Mouse (Mus musculus) liver, postnatal 0 days (tissue): ENCODE measurements around the gene Myt1l. TPM values are rescaled to one million over a fixed set of nuclear protein-coding genes. Genes with fewer than 3 reads are reported as not detected.

Source experiments
- ATAC-seq: fragments of 200-750 bp; cut with Nextera tagmentation; 2 replicates; pipeline ENCODE4 v1.8.0; 2017; ENCODE audit warnings: mild to moderate bottlenecking, moderate library complexity
- DNase-seq: peaks from one replicate; pipeline ENCODE4 v3.0.0-alpha.2; 2016
- H3K27ac ChIP-seq: fragments of 300-500 bp; sonication (generic); 2 replicates; pipeline ENCODE4 v1.5.1; 2014; ENCODE audit warnings: antibody characterized with exemption, moderate library complexity, mild to moderate bottlenecking, low read depth
- H3K27me3 ChIP-seq: fragments of 300-500 bp; sonication (generic); 2 replicates; pipeline ENCODE4 v1.6.1; 2014; ENCODE audit warnings: low read length, control low read depth, mixed read lengths; ENCODE audit not compliant: insufficient read depth
- H3K36me3 ChIP-seq: fragments of 300-500 bp; sonication (generic); replicated peaks from 2 replicates; pipeline ENCODE4 v1.6.1; 2014; ENCODE audit warnings: mild to moderate bottlenecking, control low read depth, low read length, moderate library complexity, mixed read lengths; ENCODE audit not compliant: insufficient read depth
- H3K4me1 ChIP-seq: fragments of 300-500 bp; sonication (generic); 2 replicates; pipeline ENCODE4 v1.6.1; 2014; ENCODE audit warnings: antibody characterized with exemption, mild to moderate bottlenecking, control low read depth; ENCODE audit not compliant: insufficient read depth
- H3K4me2 ChIP-seq: fragments of 300-500 bp; sonication (generic); 2 replicates; pipeline ENCODE4 v1.6.1; 2014; ENCODE audit warnings: low read depth, mild to moderate bottlenecking, low read length, moderate library complexity, mixed read lengths
- H3K4me3 ChIP-seq: fragments of 300-500 bp; sonication (generic); 2 replicates; pipeline ENCODE4 v1.5.1; 2014; ENCODE audit warnings: low read depth, low read length
- H3K9ac ChIP-seq: fragments of 300-500 bp; sonication (generic); replicated peaks from 2 replicates; pipeline ENCODE4 v1.6.1; 2014; ENCODE audit warnings: mild to moderate bottlenecking, moderate library complexity
- H3K9me3 ChIP-seq: fragments of 300-500 bp; sonication (generic); 2 replicates; pipeline ENCODE4 v1.6.1; 2016; ENCODE audit warnings: mild to moderate bottlenecking, control low read depth, low read length, mixed read lengths
- CTCF ChIP-seq: sonication (generic); IDR thresholded peaks from 2 replicates; pipeline ENCODE4 v1.5.1; 2016; ENCODE audit warnings: antibody characterized with exemption, low read depth
- EP300 ChIP-seq: IDR thresholded peaks from 2 replicates; pipeline ENCODE4 v1.6.1; 2016; ENCODE audit warnings: antibody characterized with exemption, low read depth, mild to moderate bottlenecking
- WGBS: fragments of 180-500 bp; shearing (Covaris S2); extraction: QIAGEN DNeasy Blood & Tissue Kit; methylation state at CpG from one replicate; pipeline ENCODE4 v1.1.7; 2014; ENCODE audit not compliant: insufficient replicate concordance; 5-methylcytosine and 5-hydroxymethylcytosine counted together
- polyA plus RNA-seq: library from polyadenylated mRNA; unstranded; fragments of >200 nt; fragmentation: Nextera tagmentation; extraction: Ambion mirVana; gene quantifications from 2 replicates; pipeline ENCODE4 v1.2.1, GENCODE M21; 2015

Myt1l gene
- polyA plus RNA-seq, 1 experiment from 2014 or later = not detected

DNA sequence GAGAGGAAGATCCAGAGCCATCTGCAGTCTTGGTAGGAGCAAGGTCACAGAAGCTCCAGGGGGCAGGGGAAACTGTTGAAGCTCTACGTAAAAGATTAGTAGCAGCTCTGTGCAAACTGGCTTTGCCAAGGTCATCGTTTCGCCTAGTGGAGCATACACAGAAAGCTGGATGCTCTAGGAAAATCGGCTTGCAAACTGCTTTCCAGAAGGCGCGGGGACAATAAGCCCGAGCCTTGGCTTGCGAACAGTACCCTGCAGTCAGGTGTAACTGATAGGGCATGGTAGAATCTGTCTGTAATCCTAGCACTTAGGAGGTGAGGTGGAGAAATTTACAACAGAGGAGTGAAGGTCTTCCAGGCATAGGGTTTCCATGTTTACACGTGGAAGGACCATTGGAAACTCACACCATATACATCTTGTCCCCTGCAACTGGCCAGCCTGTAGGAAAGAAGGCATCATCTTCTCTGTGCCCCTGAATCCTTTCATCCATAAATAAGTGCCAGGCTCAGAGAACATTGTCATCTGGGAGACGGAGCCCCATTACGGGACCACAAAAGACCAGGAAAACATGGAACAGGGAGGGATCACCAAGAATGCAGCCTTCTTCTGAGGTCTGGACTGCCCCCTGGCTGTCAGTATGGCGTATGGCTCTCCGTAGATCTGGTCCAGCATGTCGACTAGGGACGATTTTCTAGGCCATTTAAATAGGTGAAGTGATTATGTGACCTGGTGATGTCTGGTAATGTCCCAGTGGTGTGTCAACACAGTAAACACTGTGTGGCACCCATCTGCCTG lies 100.0 kb downstream of the Myt1l start:
- 62% methylated on average over 15 of the region's 15 CpGs for WGBS
- no peak overlapping the region for H3K9ac ChIP-seq
- DNase-seq = no peak
- H3K4me1 ChIP-seq = no peaks in the 10 kb centered on the region
- no peak for ATAC-seq
- TF ChIP-seq CTCF (peak; percentile 52), EP300 (no peak)
- no peaks in the 10 kb centered on the region for H3K27me3 ChIP-seq
- H3K9me3 ChIP-seq = no peaks in the 10 kb centered on the region
- H3K36me3 ChIP-seq = no peaks in the 10 kb centered on the region
- no peak overlapping the region for H3K4me2 ChIP-seq
- H3K4me3 ChIP-seq = no peak overlapping the region
- H3K27ac ChIP-seq = no peak overlapping the region

DNA sequence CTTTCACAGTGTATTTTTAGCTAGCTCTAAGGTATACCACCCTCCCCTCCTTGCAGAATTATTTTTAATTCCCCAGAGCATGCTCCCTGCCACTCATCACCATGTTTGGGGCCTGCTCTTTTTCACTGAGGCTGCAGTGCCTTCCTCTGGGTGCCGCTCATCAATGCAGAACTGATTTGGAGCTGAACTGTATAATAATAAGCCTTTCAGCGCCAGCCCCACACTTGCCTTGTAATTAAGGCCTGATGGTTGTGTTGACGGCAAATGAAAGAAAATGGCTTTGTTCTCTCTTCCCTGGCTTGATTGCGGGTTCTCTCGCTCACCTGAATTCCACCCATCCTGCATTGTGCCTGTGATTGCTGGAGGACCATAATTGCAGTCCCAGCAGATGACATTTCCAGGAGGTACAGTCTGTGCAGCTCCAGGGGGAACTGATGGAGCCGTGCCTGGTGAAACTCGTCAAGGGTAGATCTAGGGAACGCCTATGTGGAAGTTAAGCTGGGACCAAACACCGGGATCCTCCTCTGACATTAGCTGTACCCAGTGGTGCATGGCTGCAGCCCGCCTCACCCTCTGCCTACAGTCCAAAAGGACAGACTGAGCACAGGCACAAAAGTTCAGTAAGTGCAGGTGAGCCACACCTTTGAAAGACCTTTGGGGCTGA lies 101.8 kb downstream of the Myt1l start:
- H3K9ac ChIP-seq = no peak overlapping the region
- no peak overlapping the region for H3K4me3 ChIP-seq
- TF ChIP-seq CTCF = no peak
- no peak for TF ChIP-seq EP300
- H3K27me3 ChIP-seq = no peaks in the 10 kb centered on the region
- H3K4me2 ChIP-seq = no peak overlapping the region
- H3K36me3 ChIP-seq = no peaks in the 10 kb centered on the region
- no peak for ATAC-seq
- H3K4me1 ChIP-seq = no peaks in the 10 kb centered on the region
- 74% methylated on average over 10 of the region's 10 CpGs for WGBS
- H3K27ac ChIP-seq = no peak overlapping the region
- H3K9me3 ChIP-seq = no peaks in the 10 kb centered on the region
- no peak for DNase-seq

DNA sequence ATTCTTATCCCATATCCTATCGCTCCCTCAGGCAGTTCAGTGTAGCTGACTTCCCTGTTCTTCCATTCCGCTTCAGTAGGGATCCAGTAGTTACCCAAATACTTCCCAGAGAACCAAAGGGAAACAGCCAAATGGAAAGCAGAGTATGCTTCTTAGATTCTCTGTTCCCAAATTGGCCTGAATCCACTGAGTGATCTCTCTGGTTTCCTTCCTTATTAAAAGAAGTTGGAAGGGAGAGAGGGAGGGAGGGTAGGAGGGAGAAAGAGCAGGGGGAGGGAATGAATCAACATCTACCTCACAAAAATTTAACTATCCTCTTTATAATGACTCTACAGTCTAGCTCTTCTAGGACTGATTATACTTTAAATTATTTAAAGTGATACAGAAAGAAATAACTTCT lies 106.3 kb downstream of the Myt1l start:
- Histone ChIP-seq H3K27ac (no peak overlapping the region), H3K9me3 (no peaks in the 10 kb centered on the region), H3K27me3 (no peaks in the 10 kb centered on the region), H3K4me3 (no peak overlapping the region), H3K36me3 (no peaks in the 10 kb centered on the region), H3K9ac (no peak overlapping the region), H3K4me2 (no peak overlapping the region), H3K4me1 (no peaks in the 10 kb centered on the region)
- TF ChIP-seq CTCF = no peak
- no peak for TF ChIP-seq EP300
- WGBS = 77% methylated on average over 2 of the region's 2 CpGs
- DNase-seq (no peak), ATAC-seq (no peak)

DNA sequence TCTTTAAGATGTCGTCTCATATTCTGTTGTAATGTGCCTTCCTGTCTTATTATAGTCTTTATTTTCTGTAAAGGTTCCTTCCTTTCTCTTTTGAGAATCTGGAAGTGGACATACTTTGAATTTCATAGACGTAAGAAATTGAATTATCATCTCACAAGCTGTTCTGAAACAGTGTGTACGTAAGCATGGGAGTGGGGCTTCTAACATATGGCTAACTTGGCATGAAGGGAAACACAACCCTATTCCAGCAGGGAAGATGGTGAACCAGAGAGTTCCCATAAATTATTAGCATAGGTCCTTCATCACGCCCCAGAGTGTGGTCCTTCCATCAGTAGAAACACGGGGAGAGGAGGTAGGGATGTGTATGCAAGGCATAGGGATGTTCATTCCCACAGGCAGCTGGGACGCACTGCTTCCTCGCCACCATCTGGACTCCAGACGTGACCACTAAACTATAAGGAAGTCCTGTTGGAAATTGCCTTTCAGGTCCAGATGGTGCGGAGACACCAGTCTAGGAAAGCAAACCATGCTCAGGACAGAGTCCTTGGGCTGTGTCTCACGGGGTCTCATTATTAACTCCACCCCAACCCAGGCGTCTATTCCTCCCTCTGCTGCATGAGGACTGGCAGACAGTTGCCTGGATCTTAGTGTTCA lies 111.5 kb downstream of the Myt1l start:
- DNase-seq = no peak
- no peaks in the 10 kb centered on the region for H3K36me3 ChIP-seq
- H3K27ac ChIP-seq = no peak overlapping the region
- WGBS = 66% methylated on average over 11 of the region's 11 CpGs
- TF ChIP-seq CTCF (no peak), EP300 (no peak)
- H3K9ac ChIP-seq = no peak overlapping the region
- no peak overlapping the region for H3K4me2 ChIP-seq
- H3K4me1 ChIP-seq = no peaks in the 10 kb centered on the region
- H3K4me3 ChIP-seq = no peak overlapping the region
- no peak for ATAC-seq
- no peaks in the 10 kb centered on the region for H3K27me3 ChIP-seq
- H3K9me3 ChIP-seq = no peaks in the 10 kb centered on the region

DNA sequence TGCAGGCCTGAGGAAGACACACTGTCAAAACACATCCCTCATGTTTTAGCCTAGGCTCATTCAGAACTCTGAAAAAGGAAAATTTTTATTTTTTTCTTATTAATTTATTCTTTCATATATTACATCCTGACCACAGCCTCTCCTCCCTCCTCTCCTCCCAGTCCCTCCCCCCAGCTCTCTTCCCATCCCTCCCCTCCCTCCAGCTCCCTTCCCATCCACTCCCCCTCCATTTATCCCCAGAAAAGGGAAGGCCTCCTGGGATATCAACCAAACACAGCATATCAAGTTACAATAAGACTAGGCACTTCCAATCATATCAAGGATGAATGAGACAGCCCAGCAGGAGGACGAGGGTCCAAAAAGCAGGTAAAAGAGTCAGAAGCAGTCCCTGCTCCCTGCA lies 112.0 kb downstream of the Myt1l start:
- H3K27me3 ChIP-seq = no peaks in the 10 kb centered on the region
- no peaks in the 10 kb centered on the region for H3K4me1 ChIP-seq
- TF ChIP-seq CTCF (no peak), EP300 (no peak)
- H3K27ac ChIP-seq = no peak overlapping the region
- no peak overlapping the region for H3K4me3 ChIP-seq
- no peak for DNase-seq
- H3K9ac ChIP-seq = no peak overlapping the region
- H3K4me2 ChIP-seq = no peak overlapping the region
- H3K36me3 ChIP-seq = no peaks in the 10 kb centered on the region
- no peak for ATAC-seq
- 39% methylated on average over 1 of the region's 1 CpGs for WGBS
- H3K9me3 ChIP-seq = no peaks in the 10 kb centered on the region

DNA sequence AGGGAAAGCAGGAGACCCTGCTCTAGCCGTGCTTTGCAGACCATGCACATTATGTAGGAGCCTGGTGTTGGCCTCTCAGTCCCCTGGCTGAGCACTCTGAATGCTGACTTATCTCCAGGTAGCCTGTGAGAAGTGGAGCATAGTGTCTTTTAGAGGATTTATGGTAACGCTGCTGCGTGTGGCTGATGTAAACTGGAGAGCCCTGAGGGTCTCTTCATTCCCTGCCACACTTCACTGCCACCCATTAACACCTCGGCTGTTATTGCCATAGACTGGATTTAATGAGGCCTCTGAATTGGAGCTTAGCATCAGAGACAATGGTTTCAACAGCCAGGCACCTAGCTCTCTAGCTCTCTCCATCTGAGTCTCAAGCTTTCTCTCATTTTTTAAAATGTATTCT lies 114.7 kb downstream of the Myt1l start:
- WGBS = 40% methylated on average over 4 of the region's 4 CpGs

More for the DNA sequence above, 114.7 kb downstream of the Myt1l start:
- no peak for DNase-seq
- H3K4me2 ChIP-seq = no peak overlapping the region
- H3K9me3 ChIP-seq = no peaks in the 10 kb centered on the region
- no peak overlapping the region for H3K9ac ChIP-seq
- no peak overlapping the region for H3K4me3 ChIP-seq
- no peaks in the 10 kb centered on the region for H3K36me3 ChIP-seq
- H3K27ac ChIP-seq = no peak overlapping the region
- H3K4me1 ChIP-seq = no peaks in the 10 kb centered on the region
- no peaks in the 10 kb centered on the region for H3K27me3 ChIP-seq
- no peak for ATAC-seq
- TF ChIP-seq EP300 (no peak), CTCF (no peak)
